Mouse (Mus musculus) heart, embryonic 11.5 days (tissue): ENCODE results near the gene Rab3c. TPM values are rescaled to one million over a fixed set of nuclear protein-coding genes. Genes with fewer than 3 reads are reported as not detected.

Experiments used
- ATAC-seq: fragments of 200-750 bp; cut with Nextera tagmentation; replicated peaks from 2 replicates; pipeline ENCODE4 v1.8.0; 2017; ENCODE audit warnings: moderate library complexity; ENCODE audit not compliant: insufficient number of reproducible peaks, low FRiP score, low TSS enrichment
- H3K27ac ChIP-seq: fragments of 300-500 bp; sonication (generic); 2 replicates; pipeline ENCODE4 v1.5.1; 2014; ENCODE audit warnings: mild to moderate bottlenecking, low read depth, low read length
- H3K27me3 ChIP-seq: fragments of 300-500 bp; sonication (generic); 2 replicates; pipeline ENCODE4 v1.6.1; 2014; ENCODE audit warnings: mild to moderate bottlenecking, low read length, mixed read lengths; ENCODE audit not compliant: control insufficient read depth, insufficient read depth
- H3K36me3 ChIP-seq: fragments of 300-500 bp; sonication (generic); 2 replicates; pipeline ENCODE4 v1.6.1; 2014; ENCODE audit warnings: mild to moderate bottlenecking, low read length, moderate library complexity, mixed read lengths; ENCODE audit not compliant: control insufficient read depth, insufficient read depth
- H3K4me1 ChIP-seq: fragments of 300-500 bp; sonication (generic); 2 replicates; pipeline ENCODE4 v1.6.1; 2014; ENCODE audit warnings: low read length; ENCODE audit not compliant: control insufficient read depth, insufficient read depth
- H3K4me2 ChIP-seq: fragments of 300-500 bp; sonication (generic); 2 replicates; pipeline ENCODE4 v1.6.1; 2014; ENCODE audit warnings: mild to moderate bottlenecking, moderate library complexity
- H3K4me3 ChIP-seq: fragments of 300-500 bp; sonication (generic); 2 replicates; pipeline ENCODE4 v1.5.1; 2014; ENCODE audit warnings: low read depth, low read length
- H3K9ac ChIP-seq: fragments of 300-500 bp; sonication (generic); 2 replicates; pipeline ENCODE4 v1.6.1; 2014; ENCODE audit warnings: mild to moderate bottlenecking, low read depth, low read length, moderate library complexity
- H3K9me3 ChIP-seq: fragments of 300-500 bp; sonication (generic); replicated peaks from 2 replicates; pipeline ENCODE4 v1.6.1; 2016; ENCODE audit warnings: low read length; ENCODE audit not compliant: control insufficient read depth
- WGBS: fragments of 180-500 bp; shearing (Covaris S2); extraction: QIAGEN DNeasy Blood & Tissue Kit; methylation state at CpG from one replicate; pipeline ENCODE4 v1.1.7; 2014; ENCODE audit not compliant: insufficient replicate concordance; 5-methylcytosine and 5-hydroxymethylcytosine counted together
- polyA plus RNA-seq: library from polyadenylated mRNA; unstranded; fragments of >200 nt; fragmentation: Nextera tagmentation; extraction: Ambion mirVana; gene quantifications from 2 replicates; pipeline ENCODE4 v1.2.1, GENCODE M21; 2014

The Rab3c gene
- polyA plus RNA-seq, 1 experiment from 2014 or later = 0.23 TPM

- ATAC-seq = no peak
- H3K4me1 ChIP-seq = no peaks in the 10 kb centered on the region
- WGBS = 68% methylated on average over 4 of the region's 4 CpGs
These were observed 111.6 kb downstream of the Rab3c start for GRCm38 (mm10) chr13:110169152-110169551.

GRCm38 (mm10) chr13:110168570-110168969 is 112.2 kb downstream of the Rab3c start:
- WGBS = 76% methylated on average over 4 of the region's 4 CpGs
- H3K9ac ChIP-seq = no peak overlapping the region

More at GRCm38 (mm10) chr13:110169152-110169551, 111.6 kb downstream of the Rab3c start:
- Histone ChIP-seq H3K36me3 (no peaks in the 10 kb centered on the region), H3K27me3 (no peaks in the 10 kb centered on the region), H3K4me3 (no peak overlapping the region), H3K9ac (no peak overlapping the region), H3K4me2 (no peak overlapping the region), H3K27ac (no peak overlapping the region), H3K9me3 (no peaks in the 10 kb centered on the region)

GRCm38 (mm10) chr13:110166622-110167330 is 114.0 kb downstream of the Rab3c start:
- no peaks in the 10 kb centered on the region for H3K27me3 ChIP-seq
- WGBS = 82% methylated on average over 3 of the region's 3 CpGs
- no peak overlapping the region for H3K4me2 ChIP-seq
- H3K36me3 ChIP-seq = no peaks in the 10 kb centered on the region
- H3K4me1 ChIP-seq = no peaks in the 10 kb centered on the region
- H3K27ac ChIP-seq = no peak overlapping the region
- no peak overlapping the region for H3K9ac ChIP-seq
- ATAC-seq = no peak
- no peak overlapping the region for H3K4me3 ChIP-seq
- H3K9me3 ChIP-seq = no peaks in the 10 kb centered on the region

More at GRCm38 (mm10) chr13:110168570-110168969, 112.2 kb downstream of the Rab3c start:
- H3K4me3 ChIP-seq = no peak overlapping the region
- no peaks in the 10 kb centered on the region for H3K4me1 ChIP-seq
- no peaks in the 10 kb centered on the region for H3K36me3 ChIP-seq
- no peak for ATAC-seq
- no peak overlapping the region for H3K27ac ChIP-seq
- no peak overlapping the region for H3K4me2 ChIP-seq
- H3K9me3 ChIP-seq = no peaks in the 10 kb centered on the region
- H3K27me3 ChIP-seq = no peaks in the 10 kb centered on the region

- no peak overlapping the region for H3K9ac ChIP-seq
- H3K4me2 ChIP-seq = no peak overlapping the region
- H3K9me3 ChIP-seq = no peaks in the 10 kb centered on the region
- no peak overlapping the region for H3K4me3 ChIP-seq
- WGBS = 69% methylated on average over 4 of the region's 4 CpGs
- no peaks in the 10 kb centered on the region for H3K27me3 ChIP-seq
- H3K4me1 ChIP-seq = no peaks in the 10 kb centered on the region
- H3K27ac ChIP-seq = no peak overlapping the region
- no peak for ATAC-seq
- no peaks in the 10 kb centered on the region for H3K36me3 ChIP-seq
These were observed 120.8 kb downstream of the Rab3c start for GRCm38 (mm10) chr13:110159980-110160379.

GRCm38 (mm10) chr13:110158588-110159519 is 121.9 kb downstream of the Rab3c start:
- WGBS = 71% methylated on average over 7 of the region's 7 CpGs
- H3K36me3 ChIP-seq = no peaks in the 10 kb centered on the region
- no peak for ATAC-seq
- H3K27me3 ChIP-seq = no peaks in the 10 kb centered on the region
- no peaks in the 10 kb centered on the region for H3K4me1 ChIP-seq
- H3K4me3 ChIP-seq = no peak overlapping the region
- no peak overlapping the region for H3K4me2 ChIP-seq
- H3K9me3 ChIP-seq = no peaks in the 10 kb centered on the region
- no peak overlapping the region for H3K9ac ChIP-seq
- H3K27ac ChIP-seq = no peak overlapping the region

GRCm38 (mm10) chr13:110145545-110145944 is 135.3 kb downstream of the Rab3c start:
- H3K4me2 ChIP-seq = no peak overlapping the region
- no peak for ATAC-seq
- no peak overlapping the region for H3K27ac ChIP-seq
- H3K9ac ChIP-seq = no peak overlapping the region
- 57% methylated on average over 3 of the region's 3 CpGs for WGBS
- H3K4me3 ChIP-seq = no peak overlapping the region
- H3K27me3 ChIP-seq = no peaks in the 10 kb centered on the region
- H3K36me3 ChIP-seq = no peaks in the 10 kb centered on the region
- no peaks in the 10 kb centered on the region for H3K4me1 ChIP-seq
- no peaks in the 10 kb centered on the region for H3K9me3 ChIP-seq

- no peak overlapping the region for H3K27ac ChIP-seq
- H3K36me3 ChIP-seq = no peaks in the 10 kb centered on the region
- H3K9me3 ChIP-seq = no peaks in the 10 kb centered on the region
- 63% methylated on average over 8 of the region's 8 CpGs for WGBS
- H3K4me2 ChIP-seq = no peak overlapping the region
- H3K9ac ChIP-seq = no peak overlapping the region
- ATAC-seq = no peak
- no peaks in the 10 kb centered on the region for H3K27me3 ChIP-seq
- no peak overlapping the region for H3K4me3 ChIP-seq
- no peaks in the 10 kb centered on the region for H3K4me1 ChIP-seq
These were observed 135.8 kb downstream of the Rab3c start for GRCm38 (mm10) chr13:110145019-110145418.

- Histone ChIP-seq H3K4me3 (no peak overlapping the region), H3K36me3 (no peaks in the 10 kb centered on the region), H3K27ac (no peak overlapping the region), H3K4me2 (no peak overlapping the region), H3K9me3 (no peaks in the 10 kb centered on the region), H3K9ac (no peak overlapping the region), H3K4me1 (peaks cover 3% of the 10 kb centered on the region; the same call in 1 of the 2 replicates), H3K27me3 (no peaks in the 10 kb centered on the region)
- 76% methylated on average over 5 of the region's 5 CpGs for WGBS
- ATAC-seq = no peak
These were observed 141.5 kb downstream of the Rab3c start for GRCm38 (mm10) chr13:110139339-110139738.
